Mouse (Mus musculus) mouse embryonic stem cell (cell line): Measurements from ENCODE around the gene Lyzl4.

Source experiments
- in situ Hi-C, 2 experiments: fragments of 300-500 bp; cut with MboI; formaldehyde crosslinking; loops; 1 replicate in 1 of 2; 3 replicates in 1 of 2; pipeline ENCODE4 v1.14.3; 2019 to 2020; ENCODE audit warnings: low sequenced_read_pairs in 2 of 2, low pct_unique_long_range_greater_than_20kb in 1 of 2, mixed read lengths in 1 of 2; ENCODE audit not compliant: unreplicated experiment in 1 of 2

Gene Lyzl4

GRCm38 (mm10) chr9:121614241-121614757 is 27.6 kb downstream of the Lyzl4 start:
- in situ Hi-C loops, result loop anchor here in 1 of 2 experiments (25.0 kb wide), 1 partner anchor 352 kb away; no protein-coding TSS in a partner anchor

- in situ Hi-C loops, result loop anchor here in 1 of 2 experiments (25.0 kb wide), 1 partner anchor 351 kb away; no protein-coding TSS in a partner anchor
Measured at GRCm38 (mm10) chr9:121613192-121613591, 28.7 kb downstream of the Lyzl4 start.

GRCm38 (mm10) chr9:121609381-121609780 is 32.5 kb downstream of the Lyzl4 start:
- in situ Hi-C loops, result loop anchor here in 1 of 2 experiments (25.0 kb wide), 1 partner anchor 347 kb away; no protein-coding TSS in a partner anchor

DNA sequence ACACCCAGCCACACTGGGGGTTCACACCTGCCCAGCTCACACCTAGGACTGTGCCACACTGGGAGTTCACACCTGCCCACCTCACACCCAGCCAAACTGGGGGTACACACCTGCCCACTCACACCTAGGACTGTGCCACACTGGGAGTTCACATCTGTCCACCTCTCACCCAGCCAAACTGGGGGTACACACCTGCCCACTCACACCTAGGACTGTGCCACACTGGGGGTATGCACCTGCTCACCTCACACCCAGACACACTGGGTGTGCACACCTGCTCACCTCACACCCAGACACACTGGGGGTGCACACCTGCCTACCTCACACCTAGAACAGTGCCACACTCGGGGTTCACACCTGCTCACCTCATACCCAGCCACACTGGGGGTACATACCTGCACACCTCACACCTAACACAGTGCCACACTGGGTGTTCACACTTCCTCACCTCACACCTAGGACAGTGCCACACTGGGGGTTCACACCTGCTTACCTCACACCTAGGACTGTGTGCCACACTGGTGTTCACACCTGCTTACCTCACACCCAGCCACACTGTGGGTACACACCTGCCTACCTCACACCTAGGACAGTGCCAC is 35.3 kb downstream of the Lyzl4 start:
- in situ Hi-C loops, result loop anchor here in 1 of 2 experiments (25.0 kb wide), 1 partner anchor 344 kb away; no protein-coding TSS in a partner anchor

- in situ Hi-C loops, result loop anchor here in 1 of 2 experiments (25.0 kb wide), 1 partner anchor 343 kb away; no protein-coding TSS in a partner anchor
Measured at GRCm38 (mm10) chr9:121605414-121606278, 36.2 kb downstream of the Lyzl4 start.

- in situ Hi-C loops, result loop anchor here in 1 of 2 experiments (25.0 kb wide), 1 partner anchor 340 kb away; no protein-coding TSS in a partner anchor
Measured at GRCm38 (mm10) chr9:121602381-121602780, 39.5 kb downstream of the Lyzl4 start.

GRCm38 (mm10) chr9:121600861-121601427 is 41.0 kb downstream of the Lyzl4 start:
- in situ Hi-C loops, result loop anchor here in 1 of 2 experiments (25.0 kb wide), 1 partner anchor 339 kb away; no protein-coding TSS in a partner anchor

DNA sequence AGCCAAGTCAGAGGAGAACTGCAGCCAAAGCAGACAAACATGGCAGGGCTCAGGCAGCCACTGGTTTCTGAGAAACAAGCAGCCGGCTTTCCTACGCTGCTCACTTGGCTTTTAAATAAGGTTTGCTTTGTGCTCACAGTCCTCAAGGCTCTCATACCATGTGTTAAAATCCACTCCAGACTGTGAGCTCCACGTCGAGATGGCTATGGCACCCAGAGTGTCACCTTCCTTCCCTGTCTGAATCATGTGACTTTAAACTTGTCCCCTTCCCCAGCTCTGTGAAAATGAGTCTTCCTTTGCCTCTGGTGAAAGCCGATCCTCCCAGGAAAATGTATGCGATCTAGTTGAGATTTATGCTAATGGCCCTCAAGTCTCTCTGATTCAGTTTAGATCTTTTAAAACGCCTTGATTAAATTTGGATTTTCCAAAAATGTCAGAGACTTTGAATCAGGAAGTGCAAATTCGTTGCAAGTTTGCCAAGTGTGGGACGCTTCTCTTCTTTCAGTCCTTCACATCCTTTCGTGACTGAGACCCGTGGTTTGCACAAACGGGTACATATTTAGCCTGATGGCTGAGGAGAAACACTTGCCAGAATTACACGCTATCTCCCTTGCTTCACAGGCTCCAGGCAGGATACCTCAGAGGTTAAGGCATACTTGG is 41.6 kb downstream of the Lyzl4 start:
- in situ Hi-C loops, result loop anchor here in 1 of 2 experiments (25.0 kb wide), 1 partner anchor 338 kb away; no protein-coding TSS in a partner anchor

DNA sequence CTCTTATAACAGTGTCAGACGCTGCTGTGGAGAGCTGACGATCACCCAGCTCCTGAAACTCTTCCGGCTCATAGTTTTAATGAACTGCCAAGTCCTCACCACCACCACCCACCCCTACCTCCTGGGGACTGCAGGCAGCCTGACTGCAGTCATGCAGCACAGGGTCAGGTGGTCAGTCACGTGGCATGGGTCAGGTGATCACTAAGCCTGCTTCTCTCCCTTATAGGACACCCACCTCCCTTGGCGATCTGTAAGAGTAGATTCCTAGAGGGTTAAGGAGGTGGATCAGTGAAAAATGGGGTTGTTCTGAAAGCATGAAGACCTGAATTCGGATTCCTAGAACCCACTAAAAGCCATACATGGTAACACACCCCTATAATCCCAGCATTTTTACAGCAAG is 42.3 kb downstream of the Lyzl4 start:
- in situ Hi-C loops, result loop anchor here (5.0 to 10.0 kb wide), 2 partner anchors 117 to 355 kb away; no protein-coding TSS in a partner anchor

GRCm38 (mm10) chr9:121598106-121598505 is 43.8 kb downstream of the Lyzl4 start:
- in situ Hi-C loops, result loop anchor here (5.0 to 10.0 kb wide), 2 partner anchors 116 to 353 kb away; no protein-coding TSS in a partner anchor

GRCm38 (mm10) chr9:121594771-121595170 is 47.1 kb downstream of the Lyzl4 start:
- in situ Hi-C loops, result loop anchor here (5.0 to 10.0 kb wide), 2 partner anchors 112 to 350 kb away; no protein-coding TSS in a partner anchor

GRCm38 (mm10) chr9:121593768-121594167 is 48.1 kb downstream of the Lyzl4 start:
- in situ Hi-C loops, result loop anchor here in 1 of 2 experiments (10.0 kb wide), 1 partner anchor 349 kb away; no protein-coding TSS in a partner anchor

DNA sequence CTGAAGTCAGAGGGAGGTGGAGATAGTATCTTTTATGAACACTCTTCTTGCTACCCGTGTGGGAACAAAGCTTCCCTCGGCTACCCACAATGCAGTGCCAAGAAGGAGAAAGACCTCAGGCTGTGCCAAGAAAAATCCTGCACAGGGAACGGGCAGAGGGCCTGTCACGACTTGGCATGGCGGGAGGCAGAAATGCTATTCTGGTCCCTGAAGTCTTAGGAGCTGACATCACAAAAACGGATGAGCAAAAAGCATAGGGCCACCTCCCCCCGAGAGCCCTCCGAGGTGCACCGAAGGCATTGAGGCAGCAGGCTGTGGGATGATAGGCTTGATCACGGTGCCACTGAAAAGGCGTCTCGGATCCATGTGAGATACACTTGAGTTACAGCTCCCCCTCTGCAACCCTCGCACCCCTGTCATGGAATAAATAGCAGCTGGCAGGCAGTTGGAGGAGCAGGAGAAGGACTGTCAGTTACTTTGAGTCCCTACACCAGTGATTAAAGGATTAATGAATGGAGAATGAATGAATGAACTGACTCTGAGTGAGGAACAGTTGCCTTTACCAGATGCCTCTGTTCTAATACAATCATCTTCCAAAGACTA is 48.8 kb downstream of the Lyzl4 start:
- in situ Hi-C loops, result loop anchor here in 1 of 2 experiments (10.0 kb wide), 1 partner anchor 348 kb away; no protein-coding TSS in a partner anchor

DNA sequence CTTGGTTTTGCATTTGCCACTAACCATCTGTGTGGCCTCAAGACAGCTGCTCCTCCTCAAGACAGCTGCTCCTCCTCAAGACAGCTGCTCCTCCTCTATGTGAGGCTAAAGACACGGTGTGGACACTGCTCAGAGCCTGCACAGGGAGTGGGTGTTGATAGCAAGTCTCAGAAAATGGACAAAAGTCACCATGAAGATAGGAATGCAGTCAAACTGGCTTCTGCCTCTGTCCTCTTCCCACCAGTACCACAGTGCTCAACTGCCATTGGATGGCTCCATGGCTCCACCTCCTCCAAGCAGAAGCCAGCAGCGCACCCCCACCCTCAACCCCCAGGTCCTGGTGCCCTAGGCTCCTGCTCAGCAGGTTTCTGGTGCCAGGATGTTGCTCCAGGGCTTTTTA is 52.4 kb downstream of the Lyzl4 start:
- in situ Hi-C loops, result no loop called here

- in situ Hi-C loops, result no loop called here
Measured at GRCm38 (mm10) chr9:121574380-121574779, 67.5 kb downstream of the Lyzl4 start.

DNA sequence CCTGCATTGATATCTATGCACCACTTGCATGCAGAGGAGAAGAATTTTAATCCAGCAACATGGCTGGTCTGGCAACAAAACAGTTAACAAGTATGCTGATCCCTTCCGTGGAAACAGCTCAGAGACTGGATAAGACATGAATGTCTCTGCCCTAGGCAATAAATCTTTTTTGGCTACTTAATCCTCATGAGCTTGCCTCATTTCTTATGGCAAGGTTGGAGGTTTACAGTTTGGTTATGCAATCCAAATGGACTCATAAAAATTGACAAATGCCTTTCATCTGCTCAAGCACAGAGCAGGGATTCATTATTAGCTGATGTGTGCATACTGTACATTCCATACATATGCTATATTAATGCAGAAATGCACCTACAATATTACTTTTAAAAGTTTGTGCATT is 73.4 kb downstream of the Lyzl4 start:
- in situ Hi-C loops, result no loop called here

- in situ Hi-C loops, result no loop called here
Measured at GRCm38 (mm10) chr9:121566387-121566786, 75.5 kb downstream of the Lyzl4 start.
